Mouse (Mus musculus) neural tube, embryonic 13.5 days (tissue): Measurements from ENCODE around the gene Afp. TPM values are rescaled to one million over a fixed set of nuclear protein-coding genes. Genes with fewer than 3 reads are reported as not detected.

Experiments used
- ATAC-seq: fragments of 200-750 bp; cut with Nextera tagmentation; 2 replicates; pipeline ENCODE4 v1.8.0; 2017; ENCODE audit warnings: low read depth, mild to moderate bottlenecking, moderate TSS enrichment, moderate library complexity
- H3K27ac ChIP-seq: fragments of 300-500 bp; sonication (generic); replicated peaks from 2 replicates; pipeline ENCODE4 v1.5.1; 2015; ENCODE audit warnings: moderate library complexity, mild to moderate bottlenecking, inconsistent platforms
- H3K27me3 ChIP-seq: fragments of 300-500 bp; sonication (generic); 2 replicates; pipeline ENCODE4 v1.6.1; 2015; ENCODE audit warnings: mild to moderate bottlenecking, inconsistent platforms
- H3K36me3 ChIP-seq: fragments of 300-500 bp; sonication (generic); 2 replicates; pipeline ENCODE4 v1.6.1; 2015; ENCODE audit warnings: mild to moderate bottlenecking, inconsistent platforms
- H3K4me1 ChIP-seq: fragments of 300-500 bp; sonication (generic); replicated peaks from 2 replicates; pipeline ENCODE4 v1.6.1; 2015; ENCODE audit warnings: inconsistent platforms
- H3K4me2 ChIP-seq: fragments of 300-500 bp; sonication (generic); 2 replicates; pipeline ENCODE4 v1.6.1; 2015; ENCODE audit warnings: inconsistent platforms, mild to moderate bottlenecking, moderate library complexity
- H3K4me3 ChIP-seq: fragments of 300-500 bp; sonication (generic); 2 replicates; pipeline ENCODE4 v1.5.1; 2015; ENCODE audit warnings: mild to moderate bottlenecking, inconsistent platforms
- H3K9ac ChIP-seq: fragments of 300-500 bp; sonication (generic); 2 replicates; pipeline ENCODE4 v1.6.1; 2015; ENCODE audit warnings: moderate library complexity, mild to moderate bottlenecking, inconsistent platforms
- H3K9me3 ChIP-seq: fragments of 300-500 bp; sonication (generic); 2 replicates; pipeline ENCODE4 v1.6.1; 2016; ENCODE audit warnings: inconsistent platforms
- WGBS: fragments of 180-500 bp; shearing (Covaris S2); methylation state at CpG from one replicate; pipeline ENCODE4 v1.1.7; 2015; 5-methylcytosine and 5-hydroxymethylcytosine counted together
- polyA plus RNA-seq: library from polyadenylated mRNA; unstranded; fragments of >200 nt; fragmentation: Nextera tagmentation; extraction: Ambion mirVana; gene quantifications from 2 replicates; pipeline ENCODE4 v1.2.1, GENCODE M21; 2015

Gene Afp
- polyA plus RNA-seq = 1.7 and 6.1 TPM in 2 replicates

GRCm38 (mm10) chr5:90490518-90490917 lies at the start of gene Afp:
Gene Afp, plus strand, starts transcription at chr5:90490737.
- Histone ChIP-seq H3K27me3 (no peaks in the 10 kb centered on the region), H3K4me3 (no peak within 1 kb of the TSS), H3K9ac (no peak within 1 kb of the TSS), H3K27ac (no peak within 1 kb of the TSS), H3K4me1 (no peaks in the 10 kb centered on the region), H3K36me3 (no peaks in the 10 kb centered on the region), H3K4me2 (no peak within 1 kb of the TSS), H3K9me3 (no peaks in the 10 kb centered on the region)
- WGBS = 87% methylated on average over 7 of the region's 7 CpGs
- ATAC-seq = no peak

DNA sequence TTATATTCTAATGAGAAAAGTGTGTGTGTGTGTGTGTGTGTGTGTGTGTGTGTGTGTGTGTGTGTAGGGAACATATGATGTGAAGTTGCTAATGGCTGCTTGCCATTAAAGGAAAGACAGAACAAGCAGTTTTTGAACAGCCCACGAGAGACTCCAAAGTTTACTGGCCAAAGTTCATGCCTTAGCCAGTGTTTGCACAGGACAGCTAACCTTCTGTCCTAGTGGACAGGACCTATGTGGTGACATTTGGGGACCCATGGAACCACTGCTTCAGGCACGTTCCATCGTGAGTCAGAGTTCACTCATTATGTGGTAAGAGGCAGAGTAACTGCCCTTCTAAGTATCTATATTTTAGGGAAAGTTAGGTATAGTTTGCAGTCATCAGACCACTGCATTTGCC lies 43.0 kb upstream of the Afp start:
- ATAC-seq = no peak
- Histone ChIP-seq H3K4me2 (no peak overlapping the region), H3K4me1 (no peaks in the 10 kb centered on the region), H3K36me3 (no peaks in the 10 kb centered on the region), H3K4me3 (no peak overlapping the region), H3K27ac (no peak overlapping the region), H3K27me3 (no peaks in the 10 kb centered on the region), H3K9ac (no peak overlapping the region), H3K9me3 (no peaks in the 10 kb centered on the region)
- WGBS = 89% methylated on average over 3 of the region's 3 CpGs

DNA sequence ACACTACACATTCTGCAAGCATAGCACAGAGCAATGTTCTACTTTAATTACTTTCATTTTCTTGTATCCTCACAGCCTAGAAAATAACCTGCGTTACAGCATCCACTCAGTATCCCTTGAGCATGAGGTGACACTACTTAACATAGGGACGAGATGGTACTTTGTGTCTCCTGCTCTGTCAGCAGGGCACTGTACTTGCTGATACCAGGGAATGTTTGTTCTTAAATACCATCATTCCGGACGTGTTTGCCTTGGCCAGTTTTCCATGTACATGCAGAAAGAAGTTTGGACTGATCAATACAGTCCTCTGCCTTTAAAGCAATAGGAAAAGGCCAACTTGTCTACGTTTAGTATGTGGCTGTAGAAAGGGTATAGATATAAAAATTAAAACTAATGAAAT lies 40.6 kb upstream of the Afp start:
- 85% methylated on average over 5 of the region's 5 CpGs for WGBS
- Histone ChIP-seq H3K36me3 (no peaks in the 10 kb centered on the region), H3K4me3 (no peak overlapping the region), H3K4me1 (no peaks in the 10 kb centered on the region), H3K9me3 (no peaks in the 10 kb centered on the region), H3K27ac (no peak overlapping the region), H3K27me3 (no peaks in the 10 kb centered on the region), H3K4me2 (no peak overlapping the region), H3K9ac (no peak overlapping the region)
- no peak for ATAC-seq

GRCm38 (mm10) chr5:90452711-90453110 lies 37.8 kb upstream of the Afp start:
- Histone ChIP-seq H3K4me3 (no peak overlapping the region), H3K27ac (no peak overlapping the region), H3K4me1 (no peaks in the 10 kb centered on the region), H3K4me2 (no peak overlapping the region), H3K36me3 (no peaks in the 10 kb centered on the region), H3K27me3 (no peaks in the 10 kb centered on the region), H3K9me3 (no peaks in the 10 kb centered on the region), H3K9ac (no peak overlapping the region)
- WGBS = 78% methylated on average over 4 of the region's 4 CpGs
- no peak for ATAC-seq

GRCm38 (mm10) chr5:90457241-90457640 lies 33.3 kb upstream of the Afp start:
- Histone ChIP-seq H3K4me2 (no peak overlapping the region), H3K9ac (no peak overlapping the region), H3K4me3 (no peak overlapping the region), H3K36me3 (no peaks in the 10 kb centered on the region), H3K27ac (no peak overlapping the region), H3K27me3 (no peaks in the 10 kb centered on the region), H3K9me3 (no peaks in the 10 kb centered on the region), H3K4me1 (no peaks in the 10 kb centered on the region)
- 83% methylated on average over 1 of the region's 1 CpGs for WGBS
- no peak for ATAC-seq

DNA sequence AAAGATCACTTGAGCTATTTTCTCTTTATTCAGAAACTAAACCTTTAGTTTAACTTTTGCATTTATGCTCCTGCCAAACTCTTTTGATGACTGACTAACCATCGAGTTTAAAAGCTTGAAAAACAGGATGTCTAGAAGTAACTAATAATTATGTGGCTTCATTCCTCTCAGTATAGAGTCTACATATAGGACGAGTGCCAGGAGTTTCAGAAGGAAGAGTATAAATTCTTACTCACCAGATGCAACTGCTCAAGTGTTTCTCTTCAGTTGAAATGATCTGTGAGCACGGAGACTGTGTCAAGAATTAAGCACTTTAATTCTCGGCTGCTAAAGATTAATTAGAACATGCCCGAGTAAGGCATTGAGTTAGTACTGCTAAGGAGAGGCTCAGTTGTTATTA lies 31.8 kb upstream of the Afp start:
- H3K36me3 ChIP-seq = no peaks in the 10 kb centered on the region
- no peak overlapping the region for H3K27ac ChIP-seq
- no peaks in the 10 kb centered on the region for H3K9me3 ChIP-seq
- no peak for ATAC-seq
- no peaks in the 10 kb centered on the region for H3K4me1 ChIP-seq
- H3K9ac ChIP-seq = no peak overlapping the region
- no peaks in the 10 kb centered on the region for H3K27me3 ChIP-seq
- 80% methylated on average over 5 of the region's 5 CpGs for WGBS
- no peak overlapping the region for H3K4me3 ChIP-seq
- no peak overlapping the region for H3K4me2 ChIP-seq

GRCm38 (mm10) chr5:90460619-90461018 lies 29.9 kb upstream of the Afp start, which contains the start of gene Alb:
Gene Alb, plus strand, starts transcription at chr5:90460897.
- Histone ChIP-seq H3K4me1 (no peaks in the 10 kb centered on the region), H3K4me2 (no peak within 1 kb of the TSS), H3K9ac (no peak within 1 kb of the TSS), H3K27me3 (peaks cover 5% of the 10 kb centered on the region; the same call in 1 of the 2 replicates), H3K4me3 (no peak within 1 kb of the TSS), H3K9me3 (no peaks in the 10 kb centered on the region), H3K36me3 (no peaks in the 10 kb centered on the region), H3K27ac (no peak within 1 kb of the TSS)
- 91% methylated on average over 8 of the region's 8 CpGs for WGBS
- no peak for ATAC-seq

GRCm38 (mm10) chr5:90466806-90467205 lies 23.7 kb upstream of the Afp start:
- no peak overlapping the region for H3K4me2 ChIP-seq
- H3K9ac ChIP-seq = no peak overlapping the region
- no peaks in the 10 kb centered on the region for H3K36me3 ChIP-seq
- H3K27ac ChIP-seq = no peak overlapping the region
- 71% methylated on average over 4 of the region's 4 CpGs for WGBS
- H3K9me3 ChIP-seq = no peaks in the 10 kb centered on the region
- ATAC-seq = no peak
- peaks cover 5% of the 10 kb centered on the region; the same call in 1 of the 2 replicates for H3K27me3 ChIP-seq
- H3K4me3 ChIP-seq = no peak overlapping the region
- peaks cover 3% of the 10 kb centered on the region; the same call in 1 of the 2 replicates for H3K4me1 ChIP-seq

DNA sequence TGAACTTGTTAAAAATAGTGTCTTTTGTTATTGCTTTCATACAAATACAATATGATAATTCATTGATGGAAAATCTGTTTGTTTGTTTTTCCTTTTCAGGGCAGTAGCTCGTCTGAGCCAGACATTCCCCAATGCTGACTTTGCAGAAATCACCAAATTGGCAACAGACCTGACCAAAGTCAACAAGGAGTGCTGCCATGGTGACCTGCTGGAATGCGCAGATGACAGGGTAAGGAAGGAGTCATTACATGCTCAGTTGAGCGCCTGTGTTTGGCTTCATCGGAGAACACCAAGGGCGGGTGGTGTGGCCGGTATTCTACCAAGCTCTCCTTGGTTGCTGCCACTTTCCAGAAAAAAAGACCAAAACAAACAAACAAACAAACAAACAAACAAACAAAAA lies 23.3 kb upstream of the Afp start:
- no peak overlapping the region for H3K4me3 ChIP-seq
- ATAC-seq = peak; percentile 47; the same call in 1 of the 2 replicates
- peaks cover 5% of the 10 kb centered on the region; the same call in 1 of the 2 replicates for H3K27me3 ChIP-seq
- H3K27ac ChIP-seq = no peak overlapping the region
- no peaks in the 10 kb centered on the region for H3K9me3 ChIP-seq
- no peaks in the 10 kb centered on the region for H3K36me3 ChIP-seq
- 11% methylated on average over 6 of the region's 6 CpGs for WGBS
- H3K4me2 ChIP-seq = no peak overlapping the region
- H3K9ac ChIP-seq = no peak overlapping the region
- H3K4me1 ChIP-seq = peaks cover 3% of the 10 kb centered on the region; the same call in 1 of the 2 replicates

DNA sequence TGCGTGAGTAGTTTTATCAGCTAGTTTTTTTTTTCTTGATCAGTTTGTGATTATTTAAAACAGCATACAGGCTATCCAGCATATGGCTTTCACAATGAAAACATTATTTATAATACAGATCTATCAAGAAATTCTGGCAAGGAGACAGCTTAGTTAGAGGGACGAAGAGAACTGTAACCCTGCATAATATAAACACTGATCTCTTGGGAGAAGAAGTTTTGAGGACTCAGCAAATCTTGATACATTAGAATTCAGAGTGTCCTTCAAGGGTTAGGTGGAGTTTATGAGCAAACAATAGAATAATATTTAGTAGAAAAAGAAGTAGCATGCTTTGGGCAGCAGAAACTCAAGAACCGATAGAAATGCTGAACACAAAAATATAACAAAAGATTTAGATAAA lies 19.7 kb upstream of the Afp start:
- H3K27me3 ChIP-seq = no peaks in the 10 kb centered on the region
- no peak for ATAC-seq
- H3K4me1 ChIP-seq = peaks cover 3% of the 10 kb centered on the region; the same call in 1 of the 2 replicates
- H3K9me3 ChIP-seq = no peaks in the 10 kb centered on the region
- WGBS = 93% methylated on average over 3 of the region's 3 CpGs
- H3K4me2 ChIP-seq = no peak overlapping the region
- H3K9ac ChIP-seq = no peak overlapping the region
- no peak overlapping the region for H3K4me3 ChIP-seq
- H3K27ac ChIP-seq = no peak overlapping the region
- H3K36me3 ChIP-seq = no peaks in the 10 kb centered on the region

DNA sequence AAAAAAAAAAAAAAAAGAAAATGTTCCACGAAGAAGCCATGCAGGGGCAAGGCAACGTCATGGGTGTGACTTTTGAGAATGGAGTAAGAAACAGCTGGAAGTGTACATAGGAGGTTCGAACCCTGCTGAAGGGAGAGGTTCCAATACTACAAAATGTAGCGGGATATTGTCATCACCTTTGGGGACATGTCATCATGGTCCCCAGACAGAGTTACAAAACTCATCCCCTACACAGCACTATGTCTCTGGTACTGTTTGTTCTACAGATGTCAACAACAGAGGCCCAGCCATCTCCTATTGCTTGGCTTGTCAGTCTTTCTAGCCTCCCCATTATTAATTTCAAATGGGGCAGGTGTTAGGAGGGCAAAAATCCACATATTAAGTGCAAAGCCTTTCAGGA lies 16.6 kb upstream of the Afp start:
- H3K27ac ChIP-seq = no peak overlapping the region
- no peak overlapping the region for H3K4me2 ChIP-seq
- no peaks in the 10 kb centered on the region for H3K36me3 ChIP-seq
- no peaks in the 10 kb centered on the region for H3K27me3 ChIP-seq
- H3K4me3 ChIP-seq = no peak overlapping the region
- ATAC-seq = no peak
- WGBS = 94% methylated on average over 4 of the region's 4 CpGs
- no peak overlapping the region for H3K9ac ChIP-seq
- H3K4me1 ChIP-seq = no peaks in the 10 kb centered on the region
- H3K9me3 ChIP-seq = no peaks in the 10 kb centered on the region

DNA sequence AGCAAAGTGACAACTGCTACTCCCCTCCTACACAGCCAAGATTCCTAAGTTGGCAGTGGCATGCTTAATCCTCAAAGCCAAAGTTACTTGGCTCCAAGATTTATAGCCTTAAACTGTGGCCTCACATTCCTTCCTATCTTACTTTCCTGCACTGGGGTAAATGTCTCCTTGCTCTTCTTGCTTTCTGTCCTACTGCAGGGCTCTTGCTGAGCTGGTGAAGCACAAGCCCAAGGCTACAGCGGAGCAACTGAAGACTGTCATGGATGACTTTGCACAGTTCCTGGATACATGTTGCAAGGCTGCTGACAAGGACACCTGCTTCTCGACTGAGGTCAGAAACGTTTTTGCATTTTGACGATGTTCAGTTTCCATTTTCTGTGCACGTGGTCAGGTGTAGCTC lies 16.2 kb upstream of the Afp start:
- 89% methylated on average over 5 of the region's 5 CpGs for WGBS
- no peak for ATAC-seq

GRCm38 (mm10) chr5:90476741-90477140 lies 13.8 kb upstream of the Afp start:
- H3K9me3 ChIP-seq = no peaks in the 10 kb centered on the region
- no peak for ATAC-seq
- no peaks in the 10 kb centered on the region for H3K36me3 ChIP-seq
- H3K27me3 ChIP-seq = no peaks in the 10 kb centered on the region
- H3K27ac ChIP-seq = no peak overlapping the region
- no peak overlapping the region for H3K9ac ChIP-seq
- no peaks in the 10 kb centered on the region for H3K4me1 ChIP-seq
- H3K4me3 ChIP-seq = no peak overlapping the region
- whole genome bisulfite sequencing = 85% methylated on average over 3 of the region's 3 CpGs
- no peak overlapping the region for H3K4me2 ChIP-seq

More for the DNA sequence above, 16.2 kb upstream of the Afp start:
- H3K9ac ChIP-seq = no peak overlapping the region
- no peaks in the 10 kb centered on the region for H3K4me1 ChIP-seq
- no peaks in the 10 kb centered on the region for H3K9me3 ChIP-seq
- no peak overlapping the region for H3K27ac ChIP-seq
- no peaks in the 10 kb centered on the region for H3K27me3 ChIP-seq
- H3K36me3 ChIP-seq = no peaks in the 10 kb centered on the region
- no peak overlapping the region for H3K4me3 ChIP-seq
- no peak overlapping the region for H3K4me2 ChIP-seq
